Mouse (Mus musculus): ENCODE measurements at regions not wholly inside any gene's neighbourhood (a gene's known extent, or its start where the extent isn't known, plus 50 kb on each side); places are given as distances from the start of the nearest gene placed in this dataset.
"Not testable (repeated sequence)": the region's sequence is repeated elsewhere in the genome, so short reads cannot be mapped to it uniquely, and the experiment has no call there.

DNA sequence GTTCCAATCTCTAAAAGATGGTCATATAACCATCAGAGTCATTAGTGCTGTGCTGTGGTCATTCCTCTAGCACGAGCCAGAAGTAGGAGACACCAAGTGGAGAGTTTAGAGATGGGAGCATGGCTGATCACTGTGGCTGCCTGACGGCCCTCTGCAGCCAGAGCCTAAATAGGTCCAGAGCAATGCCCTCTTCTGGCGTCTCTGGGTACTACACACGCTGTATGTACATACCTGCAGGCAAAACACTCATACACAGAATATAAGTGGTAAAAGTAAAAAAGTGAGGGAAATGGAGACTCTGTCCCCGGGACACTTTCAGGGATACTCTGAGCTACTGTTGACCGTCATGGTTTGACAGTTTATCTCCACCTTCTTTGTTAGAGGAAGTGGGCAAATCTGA is 91.4 kb downstream of the Gm21738 start:
- Histone ChIP-seq H3K9me3 (replicated peaks) (peaks cover 27% of the 10 kb centered on the region), H3K4me3 (no peak overlapping the region), H3K27me3 (replicated peaks) (no peaks in the 10 kb centered on the region), H3K27ac (ENCODE audit: poor library complexity, severe bottlenecking) (no peak overlapping the region), H3K4me1 (replicated peaks) (no peaks in the 10 kb centered on the region), H3K9ac (no peak overlapping the region), H3K36me3 (no peaks in the 10 kb centered on the region), H3K4me2 (no peak overlapping the region)
- ATAC-seq (ENCODE audit: insufficient number of reproducible peaks, low FRiP score), result no peak
- WGBS, result 69% methylated on average over 6 of the region's 6 CpGs

DNA sequence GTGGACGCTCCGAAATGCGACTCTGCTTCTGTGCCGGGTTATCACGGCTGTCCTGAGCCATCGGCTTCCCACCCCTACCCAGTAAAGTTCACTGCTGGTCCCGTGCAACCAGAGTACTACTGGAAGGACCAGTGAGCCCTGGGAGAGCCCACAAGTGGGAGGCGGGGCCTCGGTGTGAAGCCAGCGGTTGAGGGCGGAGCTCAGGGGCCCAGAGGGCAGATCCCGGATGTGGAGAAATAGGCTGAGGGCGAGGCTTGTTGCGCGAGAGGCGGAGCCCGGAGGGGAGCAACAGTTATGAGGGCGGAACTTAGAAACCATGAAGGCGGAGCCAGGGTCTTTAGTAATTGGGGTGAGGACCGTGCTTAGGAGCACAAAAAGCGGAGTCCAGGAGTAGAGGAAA is 107.1 kb downstream of the Gm21738 start:
- no peak overlapping the region for H3K9ac ChIP-seq
- 54% methylated on average over 21 of the region's 21 CpGs for WGBS
- peaks cover 22% of the 10 kb centered on the region for H3K9me3 ChIP-seq (replicated peaks)
- no peak overlapping the region for H3K4me2 ChIP-seq
- no peak overlapping the region for H3K27ac ChIP-seq (ENCODE audit: poor library complexity, severe bottlenecking)
- H3K27me3 ChIP-seq (replicated peaks), result no peaks in the 10 kb centered on the region
- no peak overlapping the region for H3K4me3 ChIP-seq
- H3K36me3 ChIP-seq, result no peaks in the 10 kb centered on the region
- ATAC-seq (ENCODE audit: insufficient number of reproducible peaks, low FRiP score), result no peak
- H3K4me1 ChIP-seq (replicated peaks), result no peaks in the 10 kb centered on the region

DNA sequence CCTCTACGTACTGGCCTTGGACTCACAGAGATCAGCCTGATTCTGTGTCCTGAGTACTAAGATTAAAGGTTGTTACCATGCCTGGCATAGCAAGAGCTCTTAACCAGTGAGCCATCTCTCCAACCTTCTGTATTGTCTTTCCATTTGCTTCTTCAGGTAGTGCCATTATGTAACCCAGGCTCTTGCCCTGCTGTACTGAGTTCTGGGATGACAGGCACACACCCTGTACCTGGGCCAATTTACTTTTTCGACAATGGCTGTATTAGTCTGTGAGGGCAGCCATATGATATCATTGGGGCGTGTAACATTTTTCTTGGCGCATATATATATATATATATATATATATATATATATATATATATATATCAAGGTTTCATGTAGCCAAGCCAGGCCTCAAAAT is 115.9 kb downstream of the Gm21738 start:
- not testable (repeated sequence) for H3K4me2 ChIP-seq; H3K36me3 ChIP-seq; H3K9ac ChIP-seq; H3K9me3 ChIP-seq (replicated peaks); H3K4me1 ChIP-seq (replicated peaks); H3K4me3 ChIP-seq; H3K27ac ChIP-seq (ENCODE audit: poor library complexity, severe bottlenecking); H3K27me3 ChIP-seq (replicated peaks)
- ATAC-seq (ENCODE audit: insufficient number of reproducible peaks, low FRiP score), result 0 out of 2 replicates have a peak, but pooled peaks have one; percentile 45
- 36% methylated on average over 4 of the region's 4 CpGs for WGBS

DNA sequence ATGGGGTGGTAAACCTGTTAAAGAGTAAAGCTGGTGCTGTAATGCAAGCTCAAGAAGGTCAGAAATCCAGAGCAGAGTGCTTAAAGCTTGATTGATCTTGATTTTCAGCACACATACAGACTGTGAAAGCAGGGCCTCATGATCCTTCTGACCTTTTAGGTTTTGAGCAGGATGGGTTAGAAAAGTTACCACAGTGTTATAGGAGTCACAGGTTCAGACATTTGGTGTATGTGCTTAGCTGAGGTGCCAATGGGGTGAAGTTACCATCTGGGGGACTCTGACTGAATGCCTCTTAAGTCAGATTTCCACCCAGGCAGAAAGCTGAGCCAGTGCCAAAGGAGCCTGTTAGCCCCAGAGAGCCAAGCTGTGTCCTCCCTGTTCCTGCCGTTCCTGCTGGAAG is 139.6 kb downstream of the Gm21738 start:
- H3K9me3 ChIP-seq (replicated peaks), result peaks cover 33% of the 10 kb centered on the region
- H3K27me3 ChIP-seq (replicated peaks), result no peaks in the 10 kb centered on the region
- H3K4me1 ChIP-seq (replicated peaks), result no peaks in the 10 kb centered on the region
- ATAC-seq (ENCODE audit: insufficient number of reproducible peaks, low FRiP score), result no peak
- no peak overlapping the region for H3K4me3 ChIP-seq
- 67% methylated on average over 1 of the region's 1 CpGs for WGBS
- H3K27ac ChIP-seq (ENCODE audit: poor library complexity, severe bottlenecking), result no peak overlapping the region
- no peaks in the 10 kb centered on the region for H3K36me3 ChIP-seq
- no peak overlapping the region for H3K4me2 ChIP-seq
- H3K9ac ChIP-seq, result no peak overlapping the region

DNA sequence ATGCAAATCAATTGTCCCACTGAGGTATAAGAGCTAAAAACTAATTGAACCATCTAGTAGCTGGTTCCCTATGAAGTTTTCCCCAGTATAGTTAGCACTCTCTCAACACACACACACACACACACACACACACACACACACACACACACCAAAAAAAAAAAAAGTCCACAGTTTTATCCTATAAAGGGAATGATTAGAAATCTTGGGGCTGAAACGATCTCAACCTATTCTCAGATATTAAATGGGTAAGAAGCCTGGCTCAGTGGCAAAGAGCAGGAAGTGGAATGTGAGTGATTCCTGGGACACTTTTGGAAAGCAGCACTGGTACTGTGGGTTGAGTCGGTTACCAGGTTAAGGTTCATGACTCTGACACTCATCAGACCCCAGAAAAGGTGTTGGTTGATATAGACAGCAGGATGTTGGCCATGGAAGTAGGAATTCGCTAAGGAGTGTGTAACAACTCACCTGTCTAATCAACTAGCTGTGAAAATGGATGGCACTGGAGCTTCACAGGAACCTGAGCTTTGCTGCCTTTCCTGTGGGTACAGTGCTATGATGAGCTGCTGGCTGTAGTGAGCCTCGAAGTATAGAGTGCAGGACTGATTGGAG is 140.8 kb downstream of the Gm21738 start:
- no peaks in the 10 kb centered on the region for H3K36me3 ChIP-seq
- no peaks in the 10 kb centered on the region for H3K27me3 ChIP-seq (replicated peaks)
- H3K27ac ChIP-seq (ENCODE audit: poor library complexity, severe bottlenecking), result no peak overlapping the region
- no peak overlapping the region for H3K4me2 ChIP-seq
- H3K9ac ChIP-seq, result no peak overlapping the region
- 57% methylated on average over 4 of the region's 4 CpGs for WGBS
- no peak overlapping the region for H3K4me3 ChIP-seq
- peaks cover 41% of the 10 kb centered on the region for H3K9me3 ChIP-seq (replicated peaks)
- peak; percentile 96 for ATAC-seq (ENCODE audit: insufficient number of reproducible peaks, low FRiP score)
- H3K4me1 ChIP-seq (replicated peaks), result no peaks in the 10 kb centered on the region

Measured in heart, embryonic 12.5 days (tissue).